30 mouse cellular contexts compared by ENCODE assay signal in genomic region chr9:58316784-58317183, GRCm38 (mm10). TPM values are rescaled to one million over a fixed set of nuclear protein-coding genes. Genes with fewer than 3 reads are reported as not detected.
DNase-seq lines count a peak whose midpoint lies in the region; ATAC-seq and TF ChIP-seq lines count a peak whose summit lies in the region.
"Had no signal": no experiment of that assay in that cellular context is flagged by ENCODE, and none has a peak within 500 bp of the region (broad histone marks: within the 10 kb centered on the region; RNA-seq: fewer than 3 reads in every experiment).

No protein-coding gene starts in this region.

- H3K4me3 ChIP-seq in forebrain, embryonic 10.5 days: no peak overlapping the region
- no peak overlapping the region for H3K4me3 ChIP-seq in forebrain, embryonic 15.5 days
- no peak overlapping the region for H3K4me3 ChIP-seq in heart, adult 2 months
- H3K4me3 ChIP-seq in myocyte: no peak overlapping the region
- H3K4me3 ChIP-seq: heart, embryonic 13.5 days; hindbrain, embryonic 13.5 days; left cerebral cortex, adult 2 months; liver, embryonic 15.5 days had no signal

- TF ChIP-seq POLR2A in heart, adult 2 months (IDR thresholded peaks at IDR 0.05; ENCODE audit: insufficient read depth, low read depth, low read length): no peak
- no peak for TF ChIP-seq POLR2A in myocyte (IDR thresholded peaks at IDR 0.05; ENCODE audit: insufficient read length, low read depth)

- H3K9ac ChIP-seq in forebrain, embryonic 15.5 days (replicated peaks): no peak overlapping the region
- no peak overlapping the region for H3K9ac ChIP-seq in heart, adult 2 months (ENCODE audit: low read depth, low read length)
- H3K9ac ChIP-seq: heart, embryonic 13.5 days; hindbrain, embryonic 13.5 days; liver, embryonic 15.5 days had no signal

- H3K27ac ChIP-seq in forebrain, embryonic 10.5 days: 0 out of 2 replicates have a peak overlapping the region, but pooled peaks have one; percentile 3
- no peak overlapping the region for H3K27ac ChIP-seq in forebrain, embryonic 15.5 days (replicated peaks)
- H3K27ac ChIP-seq in heart, adult 2 months: no peak overlapping the region
- H3K27ac ChIP-seq: heart, embryonic 13.5 days; hindbrain, embryonic 13.5 days; left cerebral cortex, adult 2 months; liver, embryonic 15.5 days; stomach, postnatal 0 days had no signal

- DNase-seq in forebrain, embryonic 10.5 days (ENCODE audit: extremely low spot score, low spot score): no peak
- DNase-seq in heart, postnatal 4 days: peak; percentile 34
- no peak for DNase-seq in heart, adult 2 months
- DNase-seq in lung, postnatal 10 days: peak; percentile 70
- no peak for DNase-seq in lung, adult 18-20 months
- DNase-seq in left cerebral cortex, adult 18-20 months (ENCODE audit: low spot score in 2 of 2): no peak
- DNase-seq: adrenal gland, postnatal 10 days; cerebellum, adult 11-12 months; cerebellum, postnatal 14 days; gastrocnemius, postnatal 36 days; kidney, adult 8-10 months; kidney, postnatal 25 days had no signal

- H3K36me3 ChIP-seq in forebrain, embryonic 10.5 days (replicated peaks): no peaks in the 10 kb centered on the region
- no peaks in the 10 kb centered on the region for H3K36me3 ChIP-seq in forebrain, embryonic 15.5 days
- no peaks in the 10 kb centered on the region for H3K36me3 ChIP-seq in heart, adult 2 months (ENCODE audit: control insufficient read depth, insufficient read depth, low read length)
- no peaks in the 10 kb centered on the region for H3K36me3 ChIP-seq in myocyte (ENCODE audit: control insufficient read depth, insufficient read depth)
- H3K36me3 ChIP-seq: G1E; heart, embryonic 13.5 days; hindbrain, embryonic 13.5 days; liver, embryonic 15.5 days had no signal

- 78% methylated on average over 7 of the region's 7 CpGs for WGBS in forebrain, embryonic 10.5 days
- 75% methylated on average over 7 of the region's 7 CpGs for WGBS in forebrain, embryonic 15.5 days
- 77% methylated on average over 7 of the region's 7 CpGs for WGBS in heart, adult 2 months

- H3K27me3 ChIP-seq in forebrain, embryonic 10.5 days (ENCODE audit: poor library complexity, severe bottlenecking): peaks cover 43% of the 10 kb centered on the region
- peaks cover 11% of the 10 kb centered on the region for H3K27me3 ChIP-seq in forebrain, embryonic 15.5 days
- peaks cover 6% of the 10 kb centered on the region; the same call in 1 of the 2 replicates for H3K27me3 ChIP-seq in heart, adult 2 months (ENCODE audit: control insufficient read depth, insufficient read depth, low read length)
- no peaks in the 10 kb centered on the region for H3K27me3 ChIP-seq in myocyte (ENCODE audit: control insufficient read depth, insufficient read depth, insufficient read length)

- intact Hi-C loops in heart, adult 2 months (cut with DNase I): no loop called here

- ATAC-seq in forebrain, embryonic 15.5 days (replicated peaks): no peak
- ATAC-seq: activated CD4-positive, CD25-positive, alpha-beta regulatory T cell, adult 4 months; CD4-positive, CD25-positive, alpha-beta regulatory T cell, adult 4 months; forebrain, embryonic 14.5 days; inflammation-experienced regulatory T-cells, adult 6 months had no signal

- no peak overlapping the region for H3K4me2 ChIP-seq in forebrain, embryonic 15.5 days (replicated peaks)
- H3K4me2 ChIP-seq in myocyte (ENCODE audit: low read depth): no peak overlapping the region
- H3K4me2 ChIP-seq: heart, embryonic 13.5 days; hindbrain, embryonic 13.5 days; liver, embryonic 15.5 days had no signal

- H3K4me1 ChIP-seq in forebrain, embryonic 10.5 days: peaks cover 45% of the 10 kb centered on the region
- peaks cover 36% of the 10 kb centered on the region for H3K4me1 ChIP-seq in forebrain, embryonic 15.5 days
- H3K4me1 ChIP-seq in heart, adult 2 months (ENCODE audit: control insufficient read depth, insufficient read depth, low read length): peaks cover 3% of the 10 kb centered on the region

- TF ChIP-seq CTCF in heart, adult 2 months (IDR thresholded peaks at IDR 0.05): no peak

- no peaks in the 10 kb centered on the region for H3K79me2 ChIP-seq in heart, adult 2 months (replicated peaks; ENCODE audit: control insufficient read depth, insufficient read depth, low read length)
- no peaks in the 10 kb centered on the region for H3K79me2 ChIP-seq in myocyte (ENCODE audit: control insufficient read depth, insufficient read depth)

- no peak overlapping the region for H3ac ChIP-seq in myocyte (ENCODE audit: control insufficient read depth, insufficient read length)

- H3K9me3 ChIP-seq in forebrain, embryonic 10.5 days: 0 out of 2 replicates have a peak, but pooled peaks cover 2% of the 10 kb centered on the region
- no peaks in the 10 kb centered on the region for H3K9me3 ChIP-seq in forebrain, embryonic 15.5 days
- H3K9me3 ChIP-seq: G1E; hindbrain, embryonic 13.5 days; liver, embryonic 15.5 days had no signal

- TF ChIP-seq EP300 in heart, adult 2 months (IDR thresholded peaks at IDR 0.05; ENCODE audit: insufficient read depth, low read depth, low read length): no peak

TF ChIP-seq in myocyte, 11 proteins besides CTCF, POLR2A, EP300 and RAD21:
- TF ChIP-seq SRF (IDR thresholded peaks at IDR 0.05; ENCODE audit: control insufficient read depth, insufficient read length, low read depth) (no peak), USF1 (IDR thresholded peaks at IDR 0.05; ENCODE audit: low read depth) (no peak), E2F4 (IDR thresholded peaks at IDR 0.05; ENCODE audit: insufficient read depth) (no peak), MAX (IDR thresholded peaks at IDR 0.05; ENCODE audit: low read depth) (no peak), MYOG (IDR thresholded peaks at IDR 0.05; ENCODE audit: control insufficient read depth in 1 of 3, insufficient read depth in 1 of 3, insufficient read length in 2 of 3, low read depth in 2 of 3) (peak in 2 of 3 experiments; percentile 25 to 32), MYOD1 (IDR thresholded peaks at IDR 0.05; ENCODE audit: control insufficient read depth in 1 of 3, insufficient read length in 2 of 3, low read depth in 2 of 3) (peak in 2 of 3 experiments; percentile 40 to 74), REST (IDR thresholded peaks at IDR 0.05; ENCODE audit: insufficient read depth, insufficient read length) (no peak), TCF12 (IDR thresholded peaks at IDR 0.05; ENCODE audit: insufficient read depth, poor library complexity, severe bottlenecking) (no peak), POLR2AphosphoS2 (IDR thresholded peaks at IDR 0.05; ENCODE audit: insufficient read length, low read depth) (no peak)

RNA-seq across cellular contexts. Expression of gene Loxl1, which starts 3.8 kb away (rescaled TPM):
- polyA plus RNA-seq in forebrain, embryonic 10.5 days (2016; fragmentation: Nextera tagmentation; extraction: Ambion mirVana): 7.1 and 7.2 TPM in 2 replicates
- 13.9 and 14.3 TPM in 2 replicates for polyA plus RNA-seq in forebrain, embryonic 15.5 days (2015; fragmentation: Nextera tagmentation; extraction: Ambion mirVana)
- 10 to 100 TPM; 77.2 to 87.1 TPM for total RNA-seq in heart, postnatal 4 days (2021)
- total RNA-seq in heart, adult 2 months (2021): 10 to 100 TPM; 22.1 to 28.4 TPM
- polyA plus RNA-seq in heart, adult 2 months (2012; rRNA removed): 57.5 and 59.7 TPM in 2 replicates
- polyA plus RNA-seq in myocyte (2012; fragmentation: generic; extraction: Trizol): 46.1 TPM
- total RNA-seq in left cerebral cortex, adult 18-20 months (2021): 1 to 10 TPM; 1.5 to 2.8 TPM
- total RNA-seq: G1E; megakaryocyte-erythroid progenitor cell, adult 5-6 weeks had no signal
- polyA plus RNA-seq: activated CD4-positive, CD25-positive, alpha-beta regulatory T cell, adult 4 months; CD4-positive, CD25-positive, alpha-beta regulatory T cell, adult 4 months; G1E; inflammation-experienced regulatory T-cells, adult 6 months had no signal

RNA-seq across cellular contexts. Expression of gene Tbc1d21, which starts 53.5 kb away (rescaled TPM):
- polyA plus RNA-seq in forebrain, embryonic 10.5 days (2016; fragmentation: Nextera tagmentation; extraction: Ambion mirVana): not detected in 2 replicates
- not detected in 2 replicates for polyA plus RNA-seq in forebrain, embryonic 15.5 days (2015; fragmentation: Nextera tagmentation; extraction: Ambion mirVana)
- total RNA-seq in heart, postnatal 4 days (2021): not detected
- total RNA-seq in heart, adult 2 months (2021): not detected
- not detected in 2 replicates for polyA plus RNA-seq in heart, adult 2 months (2012; rRNA removed)
- 0.32 TPM for polyA plus RNA-seq in myocyte (2012; fragmentation: generic; extraction: Trizol)
- not detected for total RNA-seq in left cerebral cortex, adult 18-20 months (2021)
- total RNA-seq: adrenal gland, postnatal 10 days; G1E; gastrocnemius, postnatal 36 days; layer of hippocampus, adult 8-10 months; left cerebral cortex, adult 2 months; megakaryocyte-erythroid progenitor cell, adult 5-6 weeks; midbrain, postnatal 0 days had no signal
- polyA plus RNA-seq: activated CD4-positive, CD25-positive, alpha-beta regulatory T cell, adult 4 months; CD4-positive, CD25-positive, alpha-beta regulatory T cell, adult 4 months; forebrain, embryonic 14.5 days; G1E; heart, embryonic 13.5 days; hindbrain, embryonic 13.5 days; inflammation-experienced regulatory T-cells, adult 6 months; limb, embryonic 14.5 days; liver, embryonic 15.5 days; midbrain, postnatal 0 days; stomach, postnatal 0 days; thymus, postnatal 0 days; urinary bladder, adult 2 months had no signal

Comparison
In these comparisons a context has a peak if more than half of its experiments do, and no peak if none do; other contexts are left out.
1. DNase-seq: peak in heart, postnatal 4 days (single experiment) and lung, postnatal 10 days (single experiment); none in forebrain, embryonic 10.5 days (single experiment), heart, adult 2 months (0 of 2), lung, adult 18-20 months (0 of 2) and left cerebral cortex, adult 18-20 months (0 of 2).